In genomic region chr13:83216454-83216853, GRCm38 (mm10) we compare ENCODE assay signal across 28 mouse cellular contexts.
"Had no signal": no experiment of that assay in that cellular context is flagged by ENCODE, and none has a peak within 500 bp of the region (broad histone marks: within the 10 kb centered on the region; RNA-seq: fewer than 3 reads in every experiment).

No protein-coding gene starts in this region.

- H3K9me3 ChIP-seq: heart, embryonic 13.5 days; heart, embryonic 15.5 days; hindbrain, embryonic 13.5 days; hindbrain, embryonic 15.5 days; kidney, embryonic 15.5 days; limb, embryonic 10.5 days; limb, embryonic 12.5 days; liver, embryonic 13.5 days; liver, embryonic 15.5 days had no signal

- H3K27me3 ChIP-seq: heart, embryonic 13.5 days; heart, embryonic 15.5 days; hindbrain, embryonic 13.5 days; hindbrain, embryonic 15.5 days; kidney, embryonic 15.5 days; limb, embryonic 12.5 days; liver, embryonic 13.5 days; liver, embryonic 15.5 days had no signal

- H3K4me2 ChIP-seq: heart, embryonic 11.5 days; heart, embryonic 13.5 days; heart, embryonic 15.5 days; hindbrain, embryonic 13.5 days; hindbrain, embryonic 15.5 days; kidney, embryonic 15.5 days; limb, embryonic 12.5 days; liver, embryonic 11.5 days; liver, embryonic 13.5 days; liver, embryonic 15.5 days had no signal

- H3K4me3 ChIP-seq: heart, adult 2 months; heart, embryonic 13.5 days; heart, embryonic 15.5 days; hindbrain, embryonic 13.5 days; hindbrain, embryonic 15.5 days; kidney, embryonic 15.5 days; limb, embryonic 10.5 days; limb, embryonic 12.5 days; liver, embryonic 13.5 days; liver, embryonic 15.5 days had no signal

- H3K27ac ChIP-seq: heart, adult 2 months; heart, embryonic 13.5 days; heart, embryonic 15.5 days; hindbrain, embryonic 13.5 days; hindbrain, embryonic 15.5 days; hindbrain, postnatal 0 days; kidney, embryonic 15.5 days; kidney, postnatal 0 days; limb, embryonic 10.5 days; limb, embryonic 12.5 days; liver, embryonic 13.5 days; liver, embryonic 15.5 days had no signal

- H3K9ac ChIP-seq: heart, embryonic 13.5 days; heart, embryonic 15.5 days; hindbrain, embryonic 13.5 days; hindbrain, embryonic 15.5 days; kidney, embryonic 15.5 days; limb, embryonic 12.5 days; liver, embryonic 13.5 days; liver, embryonic 15.5 days had no signal

- H3K36me3 ChIP-seq: heart, embryonic 13.5 days; heart, embryonic 15.5 days; hindbrain, embryonic 13.5 days; hindbrain, embryonic 15.5 days; kidney, embryonic 15.5 days; limb, embryonic 10.5 days; limb, embryonic 12.5 days; liver, embryonic 13.5 days; liver, embryonic 15.5 days had no signal

- ATAC-seq: hindbrain, postnatal 0 days; intestine, embryonic 16.5 days had no signal

- DNase-seq: gastrocnemius, postnatal 14 days; gastrocnemius, postnatal 36 days; heart, adult 11 months; heart, adult 2 months; heart, postnatal 14 days; heart, postnatal 36 days; kidney, adult 11 months; kidney, adult 2 months; kidney, adult 9 months; kidney, postnatal 14 days; kidney, postnatal 36 days; layer of hippocampus, adult 9-11 months; layer of hippocampus, postnatal 36 days; liver; liver, embryonic 13.5 days had no signal

- H3K4me1 ChIP-seq: heart, embryonic 13.5 days; heart, embryonic 15.5 days; hindbrain, embryonic 13.5 days; hindbrain, embryonic 15.5 days; kidney, embryonic 15.5 days; limb, embryonic 10.5 days; limb, embryonic 12.5 days had no signal
